Comparison of ENCODE assay signal across 8 mouse cellular contexts in genomic region chr3:98381677-98382245, GRCm38 (mm10). TPM values are rescaled to one million over a fixed set of nuclear protein-coding genes. Genes with fewer than 3 reads are reported as not detected.
A peak's percentile ranks its signal among the peaks of the same experiment; 100 is the strongest.
DNase-seq lines count a peak whose midpoint lies in the region; ATAC-seq lines count a peak whose summit lies in the region.

No protein-coding gene starts in this region.

- H3K27ac ChIP-seq in embryonic facial prominence, embryonic 14.5 days (replicated peaks; ENCODE audit: low read depth, low read length) = no peak overlapping the region
- peak overlapping the region; percentile 17; the same call in 1 of the 2 replicates for H3K27ac ChIP-seq in limb, embryonic 15.5 days
- 0 out of 2 replicates have a peak overlapping the region, but pooled peaks have one; percentile 44 for H3K27ac ChIP-seq in stomach, embryonic 14.5 days (ENCODE audit: low read length)

- 7% methylated on average over 13 of the region's 17 CpGs for WGBS in embryonic facial prominence, embryonic 14.5 days
- WGBS in limb, embryonic 15.5 days = 6% methylated on average over 17 of the region's 17 CpGs
- WGBS in stomach, embryonic 14.5 days = 7% methylated on average over 17 of the region's 17 CpGs

- no peak for ATAC-seq in cerebellum, adult (ENCODE audit: insufficient number of reproducible peaks, low FRiP score, low TSS enrichment)
- no peak for ATAC-seq in embryonic facial prominence, embryonic 14.5 days (ENCODE audit: low read depth)
- ATAC-seq in limb, embryonic 15.5 days (ENCODE audit: insufficient number of reproducible peaks, low FRiP score, low TSS enrichment, low read depth) = peak; percentile 60; the same call in 1 of the 2 replicates
- ATAC-seq in stomach, embryonic 14.5 days (ENCODE audit: insufficient number of reproducible peaks, insufficient read depth, low FRiP score, low read depth) = 0 out of 2 replicates have a peak, but pooled peaks have one; percentile 20

- peak overlapping the region; percentile 95 for H3K4me2 ChIP-seq in embryonic facial prominence, embryonic 14.5 days (ENCODE audit: low read depth, low read length)
- H3K4me2 ChIP-seq in limb, embryonic 15.5 days = peak overlapping the region; percentile 90
- H3K4me2 ChIP-seq in stomach, embryonic 14.5 days (replicated peaks; ENCODE audit: low read depth, low read length) = peak overlapping the region; percentile 91

- peak overlapping the region; percentile 92 for H3K4me3 ChIP-seq in embryonic facial prominence, embryonic 14.5 days (ENCODE audit: low read depth, low read length)
- peak overlapping the region; percentile 62 for H3K4me3 ChIP-seq in limb, embryonic 15.5 days
- H3K4me3 ChIP-seq in stomach, embryonic 14.5 days (ENCODE audit: low read depth, low read length) = peak overlapping the region; percentile 90

- H3K27me3 ChIP-seq in embryonic facial prominence, embryonic 14.5 days (replicated peaks; ENCODE audit: control insufficient read depth, insufficient read depth, low read length) = no peaks in the 10 kb centered on the region
- no peaks in the 10 kb centered on the region for H3K27me3 ChIP-seq in limb, embryonic 15.5 days
- no peaks in the 10 kb centered on the region for H3K27me3 ChIP-seq in stomach, embryonic 14.5 days (ENCODE audit: control insufficient read depth, insufficient read depth, low read length)

- H3K36me3 ChIP-seq in embryonic facial prominence, embryonic 14.5 days (ENCODE audit: control insufficient read depth, insufficient read depth, low read length) = no peaks in the 10 kb centered on the region
- H3K36me3 ChIP-seq in limb, embryonic 15.5 days = no peaks in the 10 kb centered on the region
- no peaks in the 10 kb centered on the region for H3K36me3 ChIP-seq in stomach, embryonic 14.5 days (ENCODE audit: control insufficient read depth, insufficient read depth, low read length)

- intact Hi-C loops in gastrocnemius, postnatal 14 days (cut with DNase I; ENCODE audit: low total_unique reads) = no loop called here

- H3K9ac ChIP-seq in embryonic facial prominence, embryonic 14.5 days (ENCODE audit: low read depth, low read length) = peak overlapping the region; percentile 89
- peak overlapping the region; percentile 72 for H3K9ac ChIP-seq in limb, embryonic 15.5 days
- H3K9ac ChIP-seq in stomach, embryonic 14.5 days (replicated peaks; ENCODE audit: low read depth, low read length) = peak overlapping the region; percentile 71

- H3K9me3 ChIP-seq in embryonic facial prominence, embryonic 14.5 days (ENCODE audit: control insufficient read depth, low read length) = no peaks in the 10 kb centered on the region
- no peaks in the 10 kb centered on the region for H3K9me3 ChIP-seq in limb, embryonic 15.5 days
- H3K9me3 ChIP-seq in stomach, embryonic 14.5 days (ENCODE audit: control insufficient read depth, low read depth, low read length) = no peaks in the 10 kb centered on the region

- H3K4me1 ChIP-seq in embryonic facial prominence, embryonic 14.5 days (ENCODE audit: control insufficient read depth, insufficient read depth, low read length) = peaks cover 6% of the 10 kb centered on the region
- H3K4me1 ChIP-seq in limb, embryonic 15.5 days = peaks cover 8% of the 10 kb centered on the region
- peaks cover 9% of the 10 kb centered on the region; the same call in 1 of the 2 replicates for H3K4me1 ChIP-seq in stomach, embryonic 14.5 days (ENCODE audit: control insufficient read depth, insufficient read depth, low read length)

- peak; percentile 29 to 38 for DNase-seq in cerebellum, postnatal 14 days
- DNase-seq in 3T3-L1 (ENCODE audit: low read depth, low spot score) = peak; percentile 49
- peak; percentile 49 for DNase-seq in embryonic facial prominence, embryonic 14.5 days (ENCODE audit: low spot score)
- no peak for DNase-seq in gastrocnemius, postnatal 14 days
- DNase-seq in right cerebral cortex, adult 2 months (ENCODE audit: low spot score in 2 of 2) = no peak

RNA-seq across cellular contexts. Expression of gene Zfp697, which starts 0.5 kb away (rescaled TPM):
- polyA plus RNA-seq in embryonic facial prominence, embryonic 14.5 days (2014; fragmentation: Nextera tagmentation; extraction: Ambion mirVana) = 4.8 and 6.2 TPM in 2 replicates
- 5.2 and 6.2 TPM in 2 replicates for polyA plus RNA-seq in limb, embryonic 15.5 days (2015; fragmentation: Nextera tagmentation; extraction: Ambion mirVana)
- 9.2 and 10.1 TPM in 2 replicates for polyA plus RNA-seq in stomach, embryonic 14.5 days (2014; fragmentation: Nextera tagmentation; extraction: Ambion mirVana)
- 1 to 10 TPM; 1.2 to 1.3 TPM for total RNA-seq in gastrocnemius, postnatal 14 days (2021)

RNA-seq across cellular contexts. Expression of gene Phgdh, which starts 42.0 kb away (rescaled TPM):
- 190 and 218 TPM in 2 replicates for polyA plus RNA-seq in embryonic facial prominence, embryonic 14.5 days (2014; fragmentation: Nextera tagmentation; extraction: Ambion mirVana)
- polyA plus RNA-seq in limb, embryonic 15.5 days (2015; fragmentation: Nextera tagmentation; extraction: Ambion mirVana) = 209 and 213 TPM in 2 replicates
- 175 and 193 TPM in 2 replicates for polyA plus RNA-seq in stomach, embryonic 14.5 days (2014; fragmentation: Nextera tagmentation; extraction: Ambion mirVana)
- 1 to 10 TPM; 5.7 to 7.0 TPM for total RNA-seq in gastrocnemius, postnatal 14 days (2021)

Comparison
In these comparisons a context has a peak if more than half of its experiments do, and no peak if none do; other contexts are left out.
1. DNase-seq: peak in cerebellum, postnatal 14 days (2 of 2), 3T3-L1 (single experiment) and embryonic facial prominence, embryonic 14.5 days (single experiment); none in gastrocnemius, postnatal 14 days (single experiment) and right cerebral cortex, adult 2 months (0 of 2).
2. ATAC-seq: peak in limb, embryonic 15.5 days (single experiment) and stomach, embryonic 14.5 days (single experiment); none in cerebellum, adult (single experiment) and embryonic facial prominence, embryonic 14.5 days (single experiment).
3. Peak in every context shown above with its lines, with median percentiles within 50 percentile points of each other: H3K4me2 ChIP-seq, H3K4me3 ChIP-seq and H3K9ac ChIP-seq.